Comparison of ENCODE assay signal across 18 mouse cellular contexts in genomic region chr12:67267409-67267808, GRCm38 (mm10). TPM values are rescaled to one million over a fixed set of nuclear protein-coding genes. Genes with fewer than 3 reads are reported as not detected.
DNase-seq lines count a peak whose midpoint lies in the region; ATAC-seq and TF ChIP-seq lines count a peak whose summit lies in the region.
"Had no signal": no experiment of that assay in that cellular context is flagged by ENCODE, and none has a peak within 500 bp of the region (broad histone marks: within the 10 kb centered on the region; RNA-seq: fewer than 3 reads in every experiment).

No protein-coding gene starts in this region.

- no peak overlapping the region for H3K4me2 ChIP-seq in intestine, postnatal 0 days (replicated peaks; ENCODE audit: low read depth)
- H3K4me2 ChIP-seq in intestine, embryonic 15.5 days (replicated peaks) = no peak overlapping the region
- H3K4me2 ChIP-seq in midbrain, embryonic 16.5 days (ENCODE audit: low read length) = no peak overlapping the region
- H3K4me2 ChIP-seq: embryonic facial prominence, embryonic 13.5 days; heart, embryonic 13.5 days; hindbrain, embryonic 14.5 days; liver, embryonic 11.5 days; midbrain, embryonic 15.5 days; neural tube, embryonic 12.5 days had no signal

- no peak overlapping the region for H3K9ac ChIP-seq in intestine, postnatal 0 days (ENCODE audit: low read depth, low read length)
- no peak overlapping the region for H3K9ac ChIP-seq in intestine, embryonic 15.5 days
- H3K9ac ChIP-seq in midbrain, embryonic 16.5 days (ENCODE audit: low read depth, low read length) = no peak overlapping the region
- H3K9ac ChIP-seq: embryonic facial prominence, embryonic 13.5 days; heart, embryonic 13.5 days; hindbrain, embryonic 14.5 days; midbrain, embryonic 15.5 days; neural tube, embryonic 12.5 days had no signal

- H3K4me3 ChIP-seq in intestine, postnatal 0 days (ENCODE audit: low read depth, low read length) = no peak overlapping the region
- H3K4me3 ChIP-seq in intestine, embryonic 15.5 days (replicated peaks) = no peak overlapping the region
- no peak overlapping the region for H3K4me3 ChIP-seq in midbrain, embryonic 16.5 days (ENCODE audit: low read depth, low read length)
- H3K4me3 ChIP-seq: embryonic facial prominence, embryonic 13.5 days; heart, embryonic 13.5 days; midbrain, embryonic 15.5 days; neural tube, embryonic 12.5 days had no signal

- no peaks in the 10 kb centered on the region for H3K36me3 ChIP-seq in intestine, postnatal 0 days (ENCODE audit: control insufficient read depth, insufficient read depth)
- H3K36me3 ChIP-seq in intestine, embryonic 15.5 days = no peaks in the 10 kb centered on the region
- H3K36me3 ChIP-seq in midbrain, embryonic 16.5 days (ENCODE audit: control insufficient read depth, insufficient read depth, low read length) = no peaks in the 10 kb centered on the region
- H3K36me3 ChIP-seq: embryonic facial prominence, embryonic 13.5 days; heart, embryonic 13.5 days; midbrain, embryonic 15.5 days; neural tube, embryonic 12.5 days had no signal

- H3K4me1 ChIP-seq in intestine, postnatal 0 days (replicated peaks; ENCODE audit: control insufficient read depth, insufficient read depth, low read length) = no peaks in the 10 kb centered on the region
- no peaks in the 10 kb centered on the region for H3K4me1 ChIP-seq in intestine, embryonic 15.5 days (replicated peaks)
- no peaks in the 10 kb centered on the region for H3K4me1 ChIP-seq in midbrain, embryonic 16.5 days (ENCODE audit: control insufficient read depth, insufficient read depth, low read length)
- H3K4me1 ChIP-seq: embryonic facial prominence, embryonic 13.5 days; heart, embryonic 13.5 days; midbrain, embryonic 15.5 days; neural tube, embryonic 12.5 days had no signal

- TF ChIP-seq CTCF in intestine, postnatal 0 days (IDR thresholded peaks at IDR 0.05; ENCODE audit: low read depth) = peak; percentile 41

- H3K27me3 ChIP-seq in intestine, postnatal 0 days (replicated peaks; ENCODE audit: control insufficient read depth, insufficient read depth, low read length) = no peaks in the 10 kb centered on the region
- H3K27me3 ChIP-seq in intestine, embryonic 15.5 days (replicated peaks) = no peaks in the 10 kb centered on the region
- H3K27me3 ChIP-seq in midbrain, embryonic 16.5 days (ENCODE audit: control insufficient read depth, insufficient read depth, low read depth, low read length) = no peaks in the 10 kb centered on the region
- H3K27me3 ChIP-seq: embryonic facial prominence, embryonic 13.5 days; heart, embryonic 13.5 days; midbrain, embryonic 15.5 days; neural tube, embryonic 12.5 days had no signal

- H3K27ac ChIP-seq in intestine, postnatal 0 days (ENCODE audit: low read depth, low read length) = no peak overlapping the region
- H3K27ac ChIP-seq in intestine, embryonic 15.5 days = no peak overlapping the region
- H3K27ac ChIP-seq in midbrain, embryonic 16.5 days (ENCODE audit: low read length) = no peak overlapping the region
- H3K27ac ChIP-seq: embryonic facial prominence, embryonic 13.5 days; heart, embryonic 13.5 days; hindbrain, embryonic 14.5 days; midbrain, embryonic 15.5 days; neural tube, embryonic 12.5 days had no signal

- WGBS in intestine, postnatal 0 days = 80% methylated on average over 1 of the region's 1 CpGs
- 67% methylated on average over 1 of the region's 1 CpGs for WGBS in intestine, embryonic 15.5 days
- WGBS in midbrain, embryonic 16.5 days = 95% methylated on average over 1 of the region's 1 CpGs

- peak; percentile 50 for DNase-seq in ES-CJ7 (ENCODE audit: low read depth, low spot score)
- peak; percentile 48 for DNase-seq in embryo, embryonic 10.5 days (ENCODE audit: low spot score)
- peak; percentile 44 for DNase-seq in mesoderm, embryonic 11.5 days (ENCODE audit: low read depth, low spot score)
- no peak for DNase-seq in cerebellum, postnatal 10 days
- DNase-seq in right cerebral cortex, postnatal 10 days (ENCODE audit: low spot score in 2 of 2) = no peak
- DNase-seq: cerebellum, adult 18-20 months; gastrocnemius, postnatal 25 days; lung, postnatal 10 days had no signal

- H3K9me3 ChIP-seq in intestine, postnatal 0 days (ENCODE audit: control insufficient read depth) = no peaks in the 10 kb centered on the region
- no peaks in the 10 kb centered on the region for H3K9me3 ChIP-seq in intestine, embryonic 15.5 days
- H3K9me3 ChIP-seq in midbrain, embryonic 16.5 days (replicated peaks; ENCODE audit: control insufficient read depth, low read length, poor library complexity, severe bottlenecking) = no peaks in the 10 kb centered on the region
- H3K9me3 ChIP-seq: embryonic facial prominence, embryonic 13.5 days; heart, embryonic 13.5 days; midbrain, embryonic 15.5 days; neural tube, embryonic 12.5 days had no signal

- no peak for ATAC-seq in intestine, postnatal 0 days
- ATAC-seq in intestine, embryonic 15.5 days = no peak
- no peak for ATAC-seq in midbrain, embryonic 16.5 days
- ATAC-seq: forebrain, embryonic 16.5 days; midbrain, embryonic 15.5 days had no signal

RNA-seq across cellular contexts. Expression of gene Mdga2, which starts 45.1 kb away (rescaled TPM):
- 0.33 and 0.48 TPM in 2 replicates for polyA plus RNA-seq in intestine, postnatal 0 days (2015; fragmentation: Nextera tagmentation; extraction: Ambion mirVana)
- 0.98 and 1.0 TPM in 2 replicates for polyA plus RNA-seq in intestine, embryonic 15.5 days (2015; fragmentation: Nextera tagmentation; extraction: Ambion mirVana)
- 39.4 and 42.2 TPM in 2 replicates for polyA plus RNA-seq in midbrain, embryonic 16.5 days (2015; fragmentation: Nextera tagmentation; extraction: Ambion mirVana)

Comparison
In these comparisons a context has a peak if more than half of its experiments do, and no peak if none do; other contexts are left out.
1. DNase-seq: peak in ES-CJ7 (single experiment), embryo, embryonic 10.5 days (single experiment) and mesoderm, embryonic 11.5 days (single experiment); none in cerebellum, postnatal 10 days (0 of 2) and right cerebral cortex, postnatal 10 days (0 of 2).
2. RNA of gene Mdga2, which starts 45.1 kb away (polyA plus RNA-seq): 39.4 to 42.2 TPM in midbrain, embryonic 16.5 days; 0.98 to 1.0 TPM in intestine, embryonic 15.5 days and 0.33 to 0.48 TPM in intestine, postnatal 0 days; every median in the first group is over 10 times any median in the second.